Mouse (Mus musculus) testis, adult 2 months (tissue): Measurements from ENCODE around the gene Cd83.

ENCODE experiments used
- CTCF ChIP-seq: fragments of 200-500 bp; IDR thresholded peaks from 2 replicates; pipeline ENCODE4 v1.5.1; 2012; ENCODE audit warnings: low read depth, mild to moderate bottlenecking, inconsistent platforms, low read length, moderate library complexity; ENCODE audit not compliant: control insufficient read depth, insufficient read depth, insufficient replicate concordance
- POLR2A ChIP-seq: fragments of 200-500 bp; IDR thresholded peaks from 2 replicates; pipeline ENCODE4 v1.6.1; 2012; ENCODE audit warnings: low read depth, mild to moderate bottlenecking, inconsistent platforms, low read length, moderate library complexity; ENCODE audit not compliant: control insufficient read depth

DNA sequence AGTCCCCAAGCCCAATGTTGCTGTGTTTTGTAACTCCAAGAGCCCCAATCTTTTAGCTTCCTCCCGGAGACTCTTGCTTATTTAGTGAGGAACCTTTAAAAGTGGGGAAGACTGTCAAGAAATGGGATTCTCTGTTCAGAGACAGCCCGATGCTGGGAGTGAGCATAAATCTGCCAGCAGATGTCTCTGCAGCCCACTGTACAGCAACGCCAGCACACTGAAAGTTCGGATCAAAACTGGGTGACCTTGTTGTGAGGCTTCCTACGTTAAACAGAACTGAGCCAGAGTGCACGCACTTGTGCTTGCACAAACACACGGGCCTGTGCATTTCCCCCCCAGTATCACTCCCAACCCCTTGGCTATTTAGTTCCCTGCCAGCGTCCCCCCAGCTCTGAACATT lies 10.8 kb downstream of the Cd83 start:
- TF ChIP-seq CTCF (peak; percentile 37; the same call in 1 of the 2 replicates), POLR2A (no peak)
